Mouse (Mus musculus) embryonic facial prominence, embryonic 11.5 days (tissue): ENCODE results near the gene Clcn6. TPM values are rescaled to one million over a fixed set of nuclear protein-coding genes. Genes with fewer than 3 reads are reported as not detected.

Experiments
- ATAC-seq: fragments of 200-750 bp; cut with Nextera tagmentation; replicated peaks from 2 replicates; pipeline ENCODE4 v1.8.0; 2017; ENCODE audit warnings: low read depth; ENCODE audit not compliant: insufficient number of reproducible peaks, low FRiP score, low TSS enrichment
- DNase-seq: peaks from one replicate; pipeline ENCODE4 v3.0.0-alpha.2; 2015; ENCODE audit warnings: low spot score
- H3K27ac ChIP-seq: fragments of 300-500 bp; sonication (generic); replicated peaks from 2 replicates; pipeline ENCODE4 v1.5.1; 2014; ENCODE audit warnings: mild to moderate bottlenecking, low read depth, low read length, control low read depth
- H3K27me3 ChIP-seq: fragments of 300-500 bp; sonication (generic); 2 replicates; pipeline ENCODE4 v1.6.1; 2014; ENCODE audit warnings: mild to moderate bottlenecking, low read length, moderate library complexity, mixed read lengths; ENCODE audit not compliant: control insufficient read depth, insufficient read depth
- H3K36me3 ChIP-seq: fragments of 300-500 bp; sonication (generic); replicated peaks from 2 replicates; pipeline ENCODE4 v1.6.1; 2014; ENCODE audit warnings: low read depth, mild to moderate bottlenecking, low read length, moderate library complexity, mixed read lengths; ENCODE audit not compliant: control insufficient read depth, insufficient read depth
- H3K4me1 ChIP-seq: fragments of 300-500 bp; sonication (generic); 2 replicates; pipeline ENCODE4 v1.6.1; 2014; ENCODE audit warnings: low read length, mixed read lengths; ENCODE audit not compliant: control insufficient read depth, insufficient read depth
- H3K4me2 ChIP-seq: fragments of 300-500 bp; sonication (generic); 2 replicates; pipeline ENCODE4 v1.6.1; 2014; ENCODE audit warnings: low read depth, mild to moderate bottlenecking, control low read depth, low read length, moderate library complexity
- H3K4me3 ChIP-seq: fragments of 300-500 bp; sonication (generic); 2 replicates; pipeline ENCODE4 v1.5.1; 2014; ENCODE audit warnings: low read depth, low read length, control low read depth
- H3K9ac ChIP-seq: fragments of 300-500 bp; sonication (generic); replicated peaks from 2 replicates; pipeline ENCODE4 v1.6.1; 2014; ENCODE audit warnings: mild to moderate bottlenecking, control low read depth, low read length
- H3K9me3 ChIP-seq: fragments of 300-500 bp; sonication (generic); replicated peaks from 2 replicates; pipeline ENCODE4 v1.6.1; 2016; ENCODE audit warnings: mild to moderate bottlenecking, low read length, inconsistent platforms, mixed read lengths; ENCODE audit not compliant: control insufficient read depth
- WGBS: fragments of 180-500 bp; shearing (Covaris S2); extraction: QIAGEN DNeasy Blood & Tissue Kit; methylation state at CpG from one replicate; pipeline ENCODE4 v1.1.7; 2014; 5-methylcytosine and 5-hydroxymethylcytosine counted together
- polyA plus RNA-seq: library from polyadenylated mRNA; unstranded; fragments of >200 nt; fragmentation: Nextera tagmentation; extraction: Ambion mirVana; gene quantifications from 2 replicates; pipeline ENCODE4 v1.2.1, GENCODE M21; 2014

Gene Clcn6
- polyA plus RNA-seq, 1 experiment from 2014 or later: 8.9 TPM

DNA sequence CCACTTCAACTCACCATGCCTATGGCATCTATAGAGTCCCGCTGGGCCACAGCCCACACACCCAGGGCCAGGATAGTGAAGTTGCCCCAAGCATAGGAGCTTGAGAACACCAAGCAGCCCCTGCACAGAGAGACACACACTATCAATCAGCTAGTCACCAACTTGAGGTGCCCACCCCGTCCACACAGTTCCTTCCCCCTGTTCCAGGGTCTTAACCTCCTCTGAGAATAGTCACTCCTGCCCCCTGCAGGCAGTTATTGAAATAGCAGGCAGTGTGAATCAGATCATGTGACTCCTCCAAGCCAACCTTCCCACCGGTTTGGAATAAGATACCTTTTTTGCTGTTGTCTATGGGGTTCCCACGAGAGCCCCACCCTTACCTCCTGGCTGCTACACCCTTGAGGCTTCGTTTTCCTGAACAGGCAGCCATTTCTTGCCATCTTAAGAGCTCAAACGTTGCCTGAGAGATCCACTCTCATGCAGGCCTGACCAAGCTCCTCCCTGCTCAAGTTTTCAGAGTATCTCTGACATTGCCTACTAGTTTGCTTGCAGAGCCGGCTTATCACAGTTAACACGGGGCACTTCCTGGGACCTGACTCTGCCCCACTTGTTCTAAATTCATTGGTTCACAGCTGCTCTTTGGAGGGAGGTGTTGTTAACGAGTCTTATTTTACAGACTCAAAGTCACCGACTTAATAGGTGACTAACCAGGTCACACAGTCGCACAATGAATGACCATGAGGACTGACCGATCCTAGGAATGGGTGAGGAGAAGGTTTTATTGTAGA lies 43.8 kb upstream of the Clcn6 start:
- H3K4me2 ChIP-seq: no peak overlapping the region
- H3K4me3 ChIP-seq: no peak overlapping the region
- WGBS: 48% methylated on average over 12 of the region's 12 CpGs
- DNase-seq: peak; percentile 75
- H3K36me3 ChIP-seq: no peaks in the 10 kb centered on the region
- H3K9ac ChIP-seq: no peak overlapping the region
- no peaks in the 10 kb centered on the region for H3K27me3 ChIP-seq
- H3K9me3 ChIP-seq: no peaks in the 10 kb centered on the region
- ATAC-seq: no peak
- peaks cover 3% of the 10 kb centered on the region; the same call in 1 of the 2 replicates for H3K4me1 ChIP-seq
- no peak overlapping the region for H3K27ac ChIP-seq

DNA sequence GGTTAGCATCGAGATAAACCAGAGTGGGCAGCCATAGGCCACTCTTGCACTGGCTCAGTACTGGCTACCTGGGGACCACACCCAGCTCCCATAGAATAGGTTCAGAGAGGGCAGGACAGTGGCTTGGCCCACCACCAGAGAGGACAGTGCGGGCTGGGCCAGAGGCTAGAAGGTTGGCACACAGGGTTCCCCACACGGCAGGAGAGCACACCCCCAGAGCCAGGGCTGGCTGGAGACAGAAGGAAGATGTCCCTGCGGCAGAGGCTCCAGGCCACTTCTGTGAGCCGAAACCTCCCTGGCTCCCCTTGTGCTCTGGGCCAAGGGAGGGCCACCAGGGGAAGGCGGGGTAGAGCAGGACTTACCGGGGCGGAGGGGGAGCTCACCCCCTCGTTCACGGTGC lies 42.6 kb upstream of the Clcn6 start:
- H3K36me3 ChIP-seq: no peaks in the 10 kb centered on the region
- H3K27me3 ChIP-seq: no peaks in the 10 kb centered on the region
- no peak overlapping the region for H3K27ac ChIP-seq
- H3K4me3 ChIP-seq: no peak overlapping the region
- H3K4me1 ChIP-seq: no peaks in the 10 kb centered on the region
- H3K9me3 ChIP-seq: no peaks in the 10 kb centered on the region
- no peak overlapping the region for H3K4me2 ChIP-seq
- whole genome bisulfite sequencing: 90% methylated on average over 10 of the region's 10 CpGs
- DNase-seq (no peak), ATAC-seq (no peak)
- H3K9ac ChIP-seq: no peak overlapping the region

DNA sequence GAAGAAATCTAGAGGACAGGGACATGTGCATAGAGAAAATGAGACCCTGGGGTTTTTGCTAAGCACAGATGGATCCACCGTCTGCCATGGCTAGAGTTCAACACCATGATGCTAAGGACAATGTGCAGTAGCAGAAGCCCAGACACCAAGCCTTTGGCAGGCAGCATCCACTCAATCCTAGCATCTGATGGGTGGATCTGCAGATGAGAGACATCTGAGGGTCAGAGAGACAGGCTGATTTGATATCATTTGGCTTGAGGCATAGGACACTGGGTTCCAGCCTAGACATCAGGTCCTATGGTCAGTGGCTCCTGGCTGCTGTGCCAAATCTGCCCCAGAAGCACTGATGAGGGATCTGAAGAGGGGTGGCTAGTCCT lies 42.0 kb upstream of the Clcn6 start:
- Histone ChIP-seq H3K27ac (no peak overlapping the region), H3K36me3 (no peaks in the 10 kb centered on the region), H3K4me1 (no peaks in the 10 kb centered on the region), H3K9ac (no peak overlapping the region), H3K27me3 (no peaks in the 10 kb centered on the region), H3K9me3 (no peaks in the 10 kb centered on the region), H3K4me2 (no peak overlapping the region), H3K4me3 (no peak overlapping the region)
- WGBS: 76% methylated on average over 1 of the region's 1 CpGs
- DNase-seq: no peak
- ATAC-seq: no peak

DNA sequence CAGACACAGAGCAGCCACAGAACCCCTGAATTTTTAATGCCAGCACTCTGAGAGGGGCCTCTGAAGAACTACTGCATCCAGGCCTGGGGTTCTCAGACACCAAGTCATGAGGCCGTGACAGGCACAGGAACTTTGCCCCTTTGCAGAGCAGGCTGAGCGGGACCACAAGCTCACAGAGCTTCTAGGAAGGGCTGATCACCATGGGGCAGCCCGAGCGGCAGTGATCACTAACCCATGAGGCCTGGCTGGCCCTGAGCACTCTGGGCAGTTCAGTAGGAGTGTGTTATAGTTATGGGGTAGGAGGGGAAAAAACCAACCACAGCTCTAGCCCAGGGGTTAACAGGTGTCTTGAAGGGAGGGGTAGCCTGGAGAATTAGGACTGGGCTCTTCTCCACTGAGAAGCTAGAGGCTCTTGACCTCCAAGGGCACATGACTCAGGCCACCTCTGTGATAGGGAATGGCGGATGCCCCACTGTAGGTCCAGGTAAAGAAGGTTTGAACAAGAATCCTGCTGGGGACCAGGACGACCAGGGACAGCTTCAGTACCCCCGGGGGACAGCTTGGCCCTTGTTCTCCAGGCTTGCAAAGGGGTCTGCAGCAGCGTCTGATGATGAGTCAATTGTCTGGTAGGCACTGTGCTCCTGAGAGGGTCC lies 41.4 kb upstream of the Clcn6 start:
- ATAC-seq (no peak), DNase-seq (no peak)
- Histone ChIP-seq H3K27me3 (no peaks in the 10 kb centered on the region), H3K36me3 (no peaks in the 10 kb centered on the region), H3K9me3 (no peaks in the 10 kb centered on the region), H3K4me3 (no peak overlapping the region), H3K4me2 (no peak overlapping the region), H3K9ac (no peak overlapping the region), H3K27ac (no peak overlapping the region), H3K4me1 (no peaks in the 10 kb centered on the region)
- WGBS: 89% methylated on average over 8 of the region's 8 CpGs

DNA sequence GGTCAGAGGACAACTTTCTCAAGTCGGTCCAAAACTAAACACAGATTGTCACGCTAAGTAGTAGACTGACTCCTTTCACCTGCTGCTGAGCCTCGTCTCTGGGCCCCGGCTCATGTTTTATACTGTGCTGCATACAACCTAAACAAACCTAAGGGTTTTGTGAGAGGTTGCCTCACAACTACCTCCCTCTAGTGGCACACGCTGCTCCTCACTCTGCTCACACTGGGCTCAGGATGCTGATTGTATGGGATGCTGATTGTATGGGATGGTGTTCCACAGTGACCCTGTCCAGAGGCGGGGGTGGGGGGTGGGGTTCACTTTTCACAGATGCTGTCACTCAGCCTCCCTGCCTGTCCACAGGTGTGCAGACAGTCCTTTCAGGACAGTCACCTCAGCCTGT lies 40.6 kb upstream of the Clcn6 start:
- no peaks in the 10 kb centered on the region for H3K9me3 ChIP-seq
- no peak overlapping the region for H3K4me3 ChIP-seq
- no peak overlapping the region for H3K9ac ChIP-seq
- H3K36me3 ChIP-seq: no peaks in the 10 kb centered on the region
- H3K4me2 ChIP-seq: no peak overlapping the region
- DNase-seq (no peak), ATAC-seq (no peak)
- no peak overlapping the region for H3K27ac ChIP-seq
- H3K27me3 ChIP-seq: no peaks in the 10 kb centered on the region
- WGBS: 56% methylated on average over 6 of the region's 6 CpGs
- no peaks in the 10 kb centered on the region for H3K4me1 ChIP-seq

DNA sequence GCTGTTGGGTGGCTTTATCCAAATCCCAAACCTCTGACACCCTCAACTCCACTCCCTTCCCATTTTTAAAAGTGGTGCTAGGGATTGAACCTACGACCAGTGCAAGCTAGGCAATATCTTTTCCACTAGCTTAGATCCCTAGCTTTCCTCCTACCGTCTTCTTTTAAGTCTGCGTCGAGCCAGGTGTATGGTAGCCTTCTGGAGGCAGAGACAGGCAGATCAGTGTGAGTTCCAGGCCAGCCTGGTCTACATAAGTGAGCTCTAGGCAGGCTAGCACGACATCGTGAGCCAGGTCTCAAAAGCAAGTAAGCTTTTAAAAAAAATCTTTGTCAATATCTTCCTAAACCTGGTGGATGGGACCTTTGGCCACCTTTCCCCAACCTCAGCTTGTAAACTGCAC lies 37.3 kb upstream of the Clcn6 start:
- H3K4me3 ChIP-seq: no peak overlapping the region
- H3K27me3 ChIP-seq: no peaks in the 10 kb centered on the region
- no peak overlapping the region for H3K4me2 ChIP-seq
- H3K27ac ChIP-seq: no peak overlapping the region
- no peak for DNase-seq
- ATAC-seq: no peak
- no peaks in the 10 kb centered on the region for H3K4me1 ChIP-seq
- no peaks in the 10 kb centered on the region for H3K9me3 ChIP-seq
- WGBS: 89% methylated on average over 6 of the region's 6 CpGs
- H3K9ac ChIP-seq: peak overlapping the region; percentile 37; the same call in 1 of the 2 replicates
- no peaks in the 10 kb centered on the region for H3K36me3 ChIP-seq

DNA sequence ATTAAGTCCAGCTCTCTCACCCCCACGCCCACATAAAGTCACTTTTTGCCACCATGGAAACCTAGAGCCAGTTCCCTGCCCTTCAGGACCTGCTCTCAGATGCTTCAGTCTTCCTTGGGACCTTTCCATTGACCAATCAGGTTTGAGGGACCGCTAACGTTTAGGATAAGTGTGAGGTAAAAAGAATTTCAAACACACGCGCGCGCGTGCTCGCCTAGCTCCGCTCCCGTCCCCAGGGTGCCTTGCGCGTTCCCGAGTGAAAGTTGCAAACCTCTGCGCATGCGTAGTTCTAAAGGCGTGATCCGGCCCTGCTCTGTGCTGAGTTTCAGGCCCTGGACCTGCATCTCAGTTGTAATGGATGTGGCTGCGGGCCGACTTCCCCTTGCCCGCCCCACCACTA lies 36.6 kb upstream of the Clcn6 start:
- peak overlapping the region; percentile 8; the same call in 1 of the 2 replicates for H3K4me3 ChIP-seq
- H3K9ac ChIP-seq: peak overlapping the region; percentile 37

DNA sequence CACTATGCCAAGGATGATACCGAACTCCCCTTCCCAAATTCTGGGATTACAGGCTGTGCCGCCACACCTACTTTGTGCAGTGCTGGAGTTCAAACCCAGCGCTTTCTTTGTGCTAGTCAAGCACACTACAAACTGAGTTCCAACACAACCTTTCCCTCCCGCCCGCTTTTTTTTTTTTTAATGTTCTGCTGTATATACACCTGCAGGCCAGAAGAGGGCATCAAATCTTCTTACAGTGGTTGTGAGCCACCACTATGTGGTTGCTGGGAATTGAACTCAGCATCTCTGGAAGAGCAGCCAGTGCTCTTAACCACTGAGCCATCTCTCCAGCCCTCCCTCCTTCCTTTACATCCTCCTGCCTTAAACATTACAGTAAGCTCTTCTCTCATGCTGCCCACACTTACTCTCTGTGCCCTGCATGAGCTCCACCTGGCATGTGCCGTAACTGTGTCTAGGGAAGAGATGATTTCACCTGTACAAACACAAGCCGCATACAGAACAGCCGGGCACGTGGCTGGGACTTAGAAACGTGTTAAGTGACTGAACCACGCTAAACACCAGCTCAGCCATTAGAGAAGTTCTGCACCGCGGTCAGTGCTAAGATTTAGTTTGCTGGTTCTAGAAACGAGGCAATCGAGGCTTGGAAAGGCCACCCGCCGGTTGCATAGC lies 36.0 kb upstream of the Clcn6 start:
- Histone ChIP-seq H3K36me3 (no peaks in the 10 kb centered on the region), H3K4me1 (no peaks in the 10 kb centered on the region), H3K27ac (no peak overlapping the region), H3K4me3 (0 out of 2 replicates have a peak overlapping the region, but pooled peaks have one; percentile 8), H3K9me3 (no peaks in the 10 kb centered on the region), H3K27me3 (no peaks in the 10 kb centered on the region), H3K9ac (peak overlapping the region; percentile 37), H3K4me2 (peak overlapping the region; percentile 29)
- 47% methylated on average over 17 of the region's 17 CpGs for WGBS
- ATAC-seq (0 out of 2 replicates have a peak, but pooled peaks have one; percentile 15), DNase-seq (peak; percentile 39)

More for the DNA sequence above, 36.6 kb upstream of the Clcn6 start:
- no peaks in the 10 kb centered on the region for H3K4me1 ChIP-seq
- no peaks in the 10 kb centered on the region for H3K9me3 ChIP-seq
- H3K27ac ChIP-seq: no peak overlapping the region
- WGBS: 37% methylated on average over 21 of the region's 21 CpGs
- peak; percentile 81 for DNase-seq
- H3K27me3 ChIP-seq: no peaks in the 10 kb centered on the region
- peak overlapping the region; percentile 29 for H3K4me2 ChIP-seq
- ATAC-seq: no peak
- H3K36me3 ChIP-seq: no peaks in the 10 kb centered on the region
